Mouse (Mus musculus): ENCODE data around the gene M6pr. TPM values are rescaled to one million over a fixed set of nuclear protein-coding genes. Genes with fewer than 3 reads are reported as not detected.
A peak's percentile ranks its signal among the peaks of the same experiment; 100 is the strongest.

The M6pr gene
- polyA plus RNA-seq, 1 experiment from 2014 or later = 110 TPM

DNA sequence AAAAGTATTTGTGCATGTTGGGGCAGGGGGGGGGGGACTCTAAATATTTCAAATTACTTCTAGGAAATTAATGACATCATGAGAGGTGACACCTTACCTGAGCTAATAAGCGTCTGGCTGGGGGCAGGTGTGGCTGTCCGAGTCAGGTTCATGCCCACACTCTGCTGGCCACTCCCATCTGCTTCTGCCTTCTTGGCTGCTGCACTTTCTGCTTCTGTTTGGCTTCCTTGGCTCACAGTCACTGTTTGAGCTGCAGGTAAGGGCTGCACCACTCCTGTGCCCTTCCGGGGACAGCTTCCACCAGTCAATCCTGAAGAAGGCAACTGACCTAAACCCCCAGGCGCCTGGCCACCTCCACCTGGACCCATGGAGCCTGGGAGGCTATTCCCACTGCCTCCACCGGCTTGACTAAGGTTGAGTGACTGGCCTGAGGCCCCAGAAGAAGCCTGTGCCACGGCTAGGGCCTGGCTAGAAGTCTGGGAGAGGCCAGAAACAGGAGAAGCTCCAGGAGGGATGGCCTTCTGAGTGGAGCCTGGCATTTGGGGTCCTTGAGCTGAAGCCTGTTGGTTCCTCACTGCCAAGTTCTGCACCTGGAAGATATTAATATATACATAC is 16.9 kb downstream of the M6pr start:
- Histone ChIP-seq H3K4me3 (ENCODE audit: low read length) (no peak overlapping the region), H3K9ac (ENCODE audit: low read depth, low read length) (no peak overlapping the region), H3K27ac (ENCODE audit: low read depth, low read length) (no peak overlapping the region), H3K36me3 (ENCODE audit: control insufficient read depth, insufficient read depth, low read length) (peaks cover 56% of the 10 kb centered on the region), H3K4me1 (ENCODE audit: control insufficient read depth, insufficient read depth, low read length) (no peaks in the 10 kb centered on the region), H3K9me3 (ENCODE audit: control insufficient read depth, low read length) (no peaks in the 10 kb centered on the region), H3K4me2 (replicated peaks; ENCODE audit: low read depth, low read length) (no peak overlapping the region), H3K27me3 (ENCODE audit: control insufficient read depth, insufficient read depth, low read length) (no peaks in the 10 kb centered on the region)
- ATAC-seq (ENCODE audit: low FRiP score, low TSS enrichment) = no peak
- 90% methylated on average over 6 of the region's 6 CpGs for WGBS

- no peak overlapping the region for H3K4me2 ChIP-seq (replicated peaks; ENCODE audit: low read depth, low read length)
- ATAC-seq (ENCODE audit: low FRiP score, low TSS enrichment) = no peak
- no peaks in the 10 kb centered on the region for H3K27me3 ChIP-seq (ENCODE audit: control insufficient read depth, insufficient read depth, low read length)
- H3K27ac ChIP-seq (ENCODE audit: low read depth, low read length) = no peak overlapping the region
- no peaks in the 10 kb centered on the region for H3K4me1 ChIP-seq (ENCODE audit: control insufficient read depth, insufficient read depth, low read length)
- 88% methylated on average over 13 of the region's 13 CpGs for WGBS
- H3K36me3 ChIP-seq (ENCODE audit: control insufficient read depth, insufficient read depth, low read length) = peaks cover 64% of the 10 kb centered on the region
- no peak overlapping the region for H3K9ac ChIP-seq (ENCODE audit: low read depth, low read length)
- no peaks in the 10 kb centered on the region for H3K9me3 ChIP-seq (ENCODE audit: control insufficient read depth, low read length)
- H3K4me3 ChIP-seq (ENCODE audit: low read length) = no peak overlapping the region
Observed at GRCm38 (mm10) chr6:122333081-122333612, 24.6 kb downstream of the M6pr start.

- Histone ChIP-seq H3K4me1 (ENCODE audit: control insufficient read depth, insufficient read depth, low read length) (peaks cover 6% of the 10 kb centered on the region; the same call in 1 of the 2 replicates), H3K27me3 (ENCODE audit: control insufficient read depth, insufficient read depth, low read length) (no peaks in the 10 kb centered on the region), H3K4me2 (replicated peaks; ENCODE audit: low read depth, low read length) (no peak overlapping the region), H3K36me3 (ENCODE audit: control insufficient read depth, insufficient read depth, low read length) (peaks cover 55% of the 10 kb centered on the region), H3K9ac (ENCODE audit: low read depth, low read length) (no peak overlapping the region; the same call in 1 of the 2 replicates), H3K27ac (ENCODE audit: low read depth, low read length) (no peak overlapping the region), H3K4me3 (ENCODE audit: low read length) (no peak overlapping the region), H3K9me3 (ENCODE audit: control insufficient read depth, low read length) (no peaks in the 10 kb centered on the region)
- ATAC-seq (ENCODE audit: low FRiP score, low TSS enrichment) = no peak
- WGBS = 84% methylated on average over 7 of the region's 7 CpGs
Observed at GRCm38 (mm10) chr6:122334786-122335340, 26.3 kb downstream of the M6pr start.

GRCm38 (mm10) chr6:122337546-122337945 is 29.0 kb downstream of the M6pr start:
- Histone ChIP-seq H3K9me3 (ENCODE audit: control insufficient read depth, low read length) (no peaks in the 10 kb centered on the region), H3K4me2 (replicated peaks; ENCODE audit: low read depth, low read length) (no peak overlapping the region), H3K27me3 (ENCODE audit: control insufficient read depth, insufficient read depth, low read length) (no peaks in the 10 kb centered on the region), H3K36me3 (ENCODE audit: control insufficient read depth, insufficient read depth, low read length) (peaks cover 37% of the 10 kb centered on the region), H3K4me1 (ENCODE audit: control insufficient read depth, insufficient read depth, low read length) (peaks cover 6% of the 10 kb centered on the region; the same call in 1 of the 2 replicates), H3K4me3 (ENCODE audit: low read length) (no peak overlapping the region), H3K9ac (ENCODE audit: low read depth, low read length) (no peak overlapping the region), H3K27ac (ENCODE audit: low read depth, low read length) (no peak overlapping the region)
- no peak for ATAC-seq (ENCODE audit: low FRiP score, low TSS enrichment)
- WGBS = 59% methylated on average over 6 of the region's 6 CpGs

GRCm38 (mm10) chr6:122339047-122339647 is 30.6 kb downstream of the M6pr start:
- under 1% methylated on average over 32 of the region's 51 CpGs for WGBS
- peak; percentile 84 for ATAC-seq (ENCODE audit: low FRiP score, low TSS enrichment)
- Histone ChIP-seq H3K27me3 (ENCODE audit: control insufficient read depth, insufficient read depth, low read length) (no peaks in the 10 kb centered on the region), H3K9ac (ENCODE audit: low read depth, low read length) (peak overlapping the region; percentile 84), H3K9me3 (ENCODE audit: control insufficient read depth, low read length) (no peaks in the 10 kb centered on the region), H3K4me2 (replicated peaks; ENCODE audit: low read depth, low read length) (peak overlapping the region; percentile 66), H3K4me3 (ENCODE audit: low read length) (peak overlapping the region; percentile 76), H3K36me3 (ENCODE audit: control insufficient read depth, insufficient read depth, low read length) (peaks cover 21% of the 10 kb centered on the region), H3K4me1 (ENCODE audit: control insufficient read depth, insufficient read depth, low read length) (peaks cover 6% of the 10 kb centered on the region; the same call in 1 of the 2 replicates), H3K27ac (ENCODE audit: low read depth, low read length) (peak overlapping the region; percentile 93)

DNA sequence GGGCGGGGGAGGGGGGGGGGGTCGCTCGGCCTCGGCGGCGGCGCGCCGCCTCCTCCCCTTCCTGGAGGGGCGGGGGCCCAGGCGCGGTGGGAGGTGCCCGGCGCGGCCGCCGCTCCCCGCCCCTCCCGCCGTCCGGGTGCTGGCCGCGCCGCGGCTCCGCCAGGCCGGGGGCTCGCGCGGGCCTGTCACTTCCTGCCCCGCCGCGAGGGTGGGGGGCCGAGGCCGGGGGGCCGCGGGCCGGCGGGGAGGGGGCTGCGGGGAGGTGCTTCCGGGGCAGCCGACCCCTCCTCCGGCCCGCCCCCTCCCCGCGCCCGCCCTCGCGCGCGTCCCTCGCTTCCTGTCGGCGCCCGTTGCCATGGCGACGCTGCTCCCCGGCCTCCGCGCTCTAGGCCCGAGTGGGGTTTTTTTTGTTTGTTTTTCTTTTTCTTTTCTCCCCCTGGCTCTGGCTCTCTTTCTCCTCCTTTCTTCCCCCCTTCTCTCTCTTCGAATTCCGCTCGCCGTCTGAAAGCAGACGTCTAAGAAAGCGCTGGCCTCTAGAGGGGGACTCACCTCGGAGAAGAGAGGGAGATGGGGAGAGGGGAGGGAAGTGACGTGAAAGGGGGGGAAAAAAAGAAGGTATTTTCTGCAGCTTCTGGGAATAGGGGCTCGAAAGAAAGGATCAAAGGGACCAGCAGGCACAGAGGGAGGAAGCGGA is 31.3 kb downstream of the M6pr start:
- Histone ChIP-seq H3K36me3 (ENCODE audit: control insufficient read depth, insufficient read depth, low read length) (peaks cover 16% of the 10 kb centered on the region), H3K27ac (ENCODE audit: low read depth, low read length) (peak overlapping the region; percentile 93), H3K9me3 (ENCODE audit: control insufficient read depth, low read length) (no peaks in the 10 kb centered on the region), H3K27me3 (ENCODE audit: control insufficient read depth, insufficient read depth, low read length) (no peaks in the 10 kb centered on the region), H3K4me1 (ENCODE audit: control insufficient read depth, insufficient read depth, low read length) (peaks cover 11% of the 10 kb centered on the region), H3K4me2 (replicated peaks; ENCODE audit: low read depth, low read length) (peak overlapping the region; percentile 66), H3K4me3 (ENCODE audit: low read length) (peak overlapping the region; percentile 76), H3K9ac (ENCODE audit: low read depth, low read length) (peak overlapping the region; percentile 84)
- ATAC-seq (ENCODE audit: low FRiP score, low TSS enrichment) = peak; percentile 92
- WGBS = 2% methylated on average over 35 of the region's 71 CpGs

- Histone ChIP-seq H3K36me3 (ENCODE audit: control insufficient read depth, insufficient read depth, low read length) (peaks cover 10% of the 10 kb centered on the region; the same call in 1 of the 2 replicates), H3K9ac (ENCODE audit: low read depth, low read length) (peak within 1 kb of the TSS; percentile 84), H3K27ac (ENCODE audit: low read depth, low read length) (peak within 1 kb of the TSS; percentile 93), H3K9me3 (ENCODE audit: control insufficient read depth, low read length) (no peaks in the 10 kb centered on the region), H3K27me3 (ENCODE audit: control insufficient read depth, insufficient read depth, low read length) (no peaks in the 10 kb centered on the region), H3K4me3 (ENCODE audit: low read length) (peak within 1 kb of the TSS; percentile 76), H3K4me1 (ENCODE audit: control insufficient read depth, insufficient read depth, low read length) (peaks cover 14% of the 10 kb centered on the region), H3K4me2 (replicated peaks; ENCODE audit: low read depth, low read length) (peak within 1 kb of the TSS; percentile 66)
- peak; percentile 32; the same call in 1 of the 2 replicates for ATAC-seq (ENCODE audit: low FRiP score, low TSS enrichment)
- WGBS = 1% methylated on average over 17 of the region's 17 CpGs
Observed at GRCm38 (mm10) chr6:122340349-122341000, 32.0 kb downstream of the M6pr start, which contains the start of gene Phc1. TSS of gene Phc1 (minus strand) at chr6:122340561.

GRCm38 (mm10) chr6:122341038-122341810 is 32.7 kb downstream of the M6pr start:
- 42% methylated on average over 7 of the region's 7 CpGs for WGBS
- H3K27ac ChIP-seq (ENCODE audit: low read depth, low read length) = no peak overlapping the region
- H3K9me3 ChIP-seq (ENCODE audit: control insufficient read depth, low read length) = no peaks in the 10 kb centered on the region
- no peaks in the 10 kb centered on the region for H3K27me3 ChIP-seq (ENCODE audit: control insufficient read depth, insufficient read depth, low read length)
- H3K4me1 ChIP-seq (ENCODE audit: control insufficient read depth, insufficient read depth, low read length) = peaks cover 14% of the 10 kb centered on the region
- no peak for ATAC-seq (ENCODE audit: low FRiP score, low TSS enrichment)
- H3K4me3 ChIP-seq (ENCODE audit: low read length) = 0 out of 2 replicates have a peak overlapping the region, but pooled peaks have one; percentile 76
- no peak overlapping the region for H3K9ac ChIP-seq (ENCODE audit: low read depth, low read length)
- peaks cover 6% of the 10 kb centered on the region; the same call in 1 of the 2 replicates for H3K36me3 ChIP-seq (ENCODE audit: control insufficient read depth, insufficient read depth, low read length)
- peak overlapping the region; percentile 47 for H3K4me2 ChIP-seq (replicated peaks; ENCODE audit: low read depth, low read length)
